Mouse (Mus musculus): ENCODE data around the gene Vmn1r143. TPM values are rescaled to one million over a fixed set of nuclear protein-coding genes. Genes with fewer than 3 reads are reported as not detected.

Vmn1r143 gene
- not detected in 2 replicates for polyA plus RNA-seq (2012; rRNA removed)

DNA sequence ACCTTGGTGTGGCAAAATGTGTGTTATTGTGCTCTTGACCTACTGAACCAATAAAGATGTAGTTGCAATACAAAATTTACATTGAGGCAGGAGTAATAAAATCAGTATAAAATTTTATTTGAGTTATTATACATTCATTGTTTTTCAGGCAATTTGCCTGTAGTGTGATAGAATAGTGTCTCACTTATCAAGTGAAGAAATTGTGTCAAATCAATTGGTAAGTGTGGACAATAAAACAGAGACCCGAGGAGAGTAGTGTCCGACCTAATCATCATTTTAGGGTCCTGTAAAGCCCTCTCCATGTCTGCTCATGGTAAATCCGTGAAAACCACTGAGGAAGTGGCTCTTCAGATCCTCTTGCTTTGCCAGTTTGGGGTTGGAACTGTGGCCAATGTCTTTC, at the start of gene Vmn1r143:
TSS of gene Vmn1r143 (plus strand) at position 301 of the 400 bp plus-strand sequence.

DNA sequence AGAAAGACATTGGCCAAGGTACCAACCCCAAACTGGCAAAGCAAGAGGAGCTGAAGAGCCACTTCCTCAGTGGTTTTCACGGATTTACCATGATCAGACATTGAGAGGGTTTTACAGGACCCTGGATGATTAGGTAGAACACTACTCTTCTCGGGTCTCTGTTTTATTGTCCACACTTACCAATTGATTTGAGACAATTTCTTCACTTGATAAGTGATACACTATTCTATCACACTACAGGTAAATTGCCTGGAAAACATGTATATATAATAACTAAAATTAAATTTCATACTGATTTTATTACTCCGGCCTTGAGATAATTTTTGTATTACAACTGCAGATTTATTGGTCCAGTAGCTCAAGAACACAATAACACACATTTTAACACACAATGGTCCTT, 25.2 kb upstream of the Vmn1r143 start, which contains the start of gene Vmn1r142:
TSS of gene Vmn1r142 (minus strand) at position 101 of the 400 bp plus-strand sequence.

DNA sequence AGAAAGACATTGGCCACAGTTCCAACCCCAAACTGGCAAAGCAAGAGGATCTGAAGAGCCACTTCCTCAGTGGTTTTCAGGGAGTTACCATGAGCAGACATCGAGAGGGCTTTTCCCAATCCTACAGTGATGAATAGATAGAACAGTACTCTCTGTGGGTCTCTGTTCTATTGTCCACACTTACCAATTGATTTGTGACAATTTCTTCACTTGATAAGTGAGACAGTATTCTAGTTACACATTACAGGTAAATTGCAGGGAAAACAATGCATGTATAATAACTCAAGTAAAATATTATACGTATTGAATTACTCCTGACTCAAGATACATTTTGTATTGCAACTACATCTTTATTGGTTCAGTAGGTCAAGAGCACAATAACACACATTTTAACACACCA, 12.0 kb downstream of the Vmn1r143 start, which contains the start of gene Gm8653:
TSS of gene Gm8653 (minus strand) at position 101 of the 400 bp plus-strand sequence.

DNA sequence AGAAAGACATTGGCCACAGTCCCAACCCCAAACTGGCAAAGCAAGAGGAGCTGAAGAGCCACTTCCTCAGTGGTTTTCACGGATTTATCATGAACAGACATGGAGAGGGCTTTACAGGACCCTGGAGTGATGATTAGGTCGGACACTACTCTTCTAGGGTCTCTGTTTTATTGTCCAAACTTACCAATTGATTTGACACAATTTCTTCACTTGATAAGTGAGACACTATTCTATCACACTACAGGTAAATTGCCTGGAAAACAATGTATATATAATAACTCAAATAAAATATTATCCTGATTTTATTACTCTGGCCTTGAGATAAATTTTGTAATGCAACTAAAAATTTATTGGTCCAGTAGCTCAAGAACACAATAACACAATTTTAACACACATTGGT, 40.2 kb downstream of the Vmn1r143 start, which contains the start of gene Gm8453:
TSS of gene Gm8453 (minus strand) at position 101 of the 400 bp plus-strand sequence.

Other genes with a start within 250 kb of the Vmn1r143 start
- gene Vmn1r137, start 194.8 kb upstream of the Vmn1r143 start, polyA plus RNA-seq (2012; rRNA removed), result not detected in 2 replicates
- gene Vmn1r138, start 160.5 kb upstream of the Vmn1r143 start, polyA plus RNA-seq (2012; rRNA removed), result not detected in 2 replicates
- gene Gm6176, start 133.1 kb upstream of the Vmn1r143 start, polyA plus RNA-seq (2012; rRNA removed), result not detected in 2 replicates
- gene Vmn1r139, start 120.3 kb upstream of the Vmn1r143 start, polyA plus RNA-seq (2012; rRNA removed), result not detected in 2 replicates
- not detected in 2 replicates for gene Gm16451, start 71.1 kb upstream of the Vmn1r143 start, polyA plus RNA-seq (2012; rRNA removed)
- gene Gm10666, start 54.6 kb upstream of the Vmn1r143 start, polyA plus RNA-seq (2012; rRNA removed), result not detected in 2 replicates
- gene Vmn1r142, start 25.3 kb upstream of the Vmn1r143 start, polyA plus RNA-seq (2012; rRNA removed), result not detected in 2 replicates
- not detected in 2 replicates for gene Gm8653, start 11.9 kb downstream of the Vmn1r143 start, polyA plus RNA-seq (2012; rRNA removed)
- not detected in 2 replicates for gene Gm8453, start 40.1 kb downstream of the Vmn1r143 start, polyA plus RNA-seq (2012; rRNA removed)
- not detected in 2 replicates for gene Gm4187, start 140.3 kb downstream of the Vmn1r143 start, polyA plus RNA-seq (2012; rRNA removed)
- not detected in 2 replicates for gene Gm8660, start 181.7 kb downstream of the Vmn1r143 start, polyA plus RNA-seq (2012; rRNA removed)
- not detected in 2 replicates for gene Vmn1r148, start 224.2 kb downstream of the Vmn1r143 start, polyA plus RNA-seq (2012; rRNA removed)
- not detected in 2 replicates for gene Vmn1r149, start 248.9 kb downstream of the Vmn1r143 start, polyA plus RNA-seq (2012; rRNA removed)

All from liver, embryonic 18 days (tissue).